Mouse (Mus musculus) embryo, embryonic 10.5 days (tissue): ENCODE measurements around the gene Washc1.
"Not testable (repeated sequence)": the region's sequence is repeated elsewhere in the genome, so short reads cannot be mapped to it uniquely, and the experiment has no call there.

Source experiments
- DNase-seq: peaks from one replicate; pipeline ENCODE4 v3.0.0-alpha.2; 2015; ENCODE audit warnings: low spot score

The Washc1 gene

GRCm38 (mm10) chr17:66112166-66112565 is 821 bp downstream of the Washc1 start:
- no peak for DNase-seq

- no peak for DNase-seq
Measured at GRCm38 (mm10) chr17:66118991-66119390, 7.6 kb downstream of the Washc1 start.

GRCm38 (mm10) chr17:66120701-66121100 is 9.4 kb downstream of the Washc1 start:
- DNase-seq = no peak

- peak; percentile 93 for DNase-seq
Measured at GRCm38 (mm10) chr17:66123066-66123815, 11.9 kb downstream of the Washc1 start, which contains the start of gene Ddx11. Gene Ddx11 (plus strand): TSS chr17:66123520.

GRCm38 (mm10) chr17:66123816-66124610 is 12.7 kb downstream of the Washc1 start:
- DNase-seq = peak; percentile 61

GRCm38 (mm10) chr17:66125211-66125610 is 13.9 kb downstream of the Washc1 start:
- DNase-seq = peak; percentile 41

- no peak for DNase-seq
Measured at GRCm38 (mm10) chr17:66130371-66130770, 19.0 kb downstream of the Washc1 start.

- DNase-seq = peak; percentile 30
Measured at GRCm38 (mm10) chr17:66131212-66131611, 19.9 kb downstream of the Washc1 start.

- DNase-seq = not testable (repeated sequence)
Measured at GRCm38 (mm10) chr17:66152706-66153662, 41.6 kb downstream of the Washc1 start.

- not testable (repeated sequence) for DNase-seq
Measured at GRCm38 (mm10) chr17:66153735-66154423, 42.5 kb downstream of the Washc1 start.

- DNase-seq = no peak
Measured at GRCm38 (mm10) chr17:66154876-66155275, 43.5 kb downstream of the Washc1 start.

- DNase-seq = no peak
Measured at GRCm38 (mm10) chr17:66158271-66158670, 46.9 kb downstream of the Washc1 start.

GRCm38 (mm10) chr17:66167141-66167540 is 55.8 kb downstream of the Washc1 start:
- not testable (repeated sequence) for DNase-seq
